Mouse (Mus musculus): ENCODE data around the gene Agap1.
A peak's percentile ranks its signal among the peaks of the same experiment; 100 is the strongest.

Agap1 gene

DNA sequence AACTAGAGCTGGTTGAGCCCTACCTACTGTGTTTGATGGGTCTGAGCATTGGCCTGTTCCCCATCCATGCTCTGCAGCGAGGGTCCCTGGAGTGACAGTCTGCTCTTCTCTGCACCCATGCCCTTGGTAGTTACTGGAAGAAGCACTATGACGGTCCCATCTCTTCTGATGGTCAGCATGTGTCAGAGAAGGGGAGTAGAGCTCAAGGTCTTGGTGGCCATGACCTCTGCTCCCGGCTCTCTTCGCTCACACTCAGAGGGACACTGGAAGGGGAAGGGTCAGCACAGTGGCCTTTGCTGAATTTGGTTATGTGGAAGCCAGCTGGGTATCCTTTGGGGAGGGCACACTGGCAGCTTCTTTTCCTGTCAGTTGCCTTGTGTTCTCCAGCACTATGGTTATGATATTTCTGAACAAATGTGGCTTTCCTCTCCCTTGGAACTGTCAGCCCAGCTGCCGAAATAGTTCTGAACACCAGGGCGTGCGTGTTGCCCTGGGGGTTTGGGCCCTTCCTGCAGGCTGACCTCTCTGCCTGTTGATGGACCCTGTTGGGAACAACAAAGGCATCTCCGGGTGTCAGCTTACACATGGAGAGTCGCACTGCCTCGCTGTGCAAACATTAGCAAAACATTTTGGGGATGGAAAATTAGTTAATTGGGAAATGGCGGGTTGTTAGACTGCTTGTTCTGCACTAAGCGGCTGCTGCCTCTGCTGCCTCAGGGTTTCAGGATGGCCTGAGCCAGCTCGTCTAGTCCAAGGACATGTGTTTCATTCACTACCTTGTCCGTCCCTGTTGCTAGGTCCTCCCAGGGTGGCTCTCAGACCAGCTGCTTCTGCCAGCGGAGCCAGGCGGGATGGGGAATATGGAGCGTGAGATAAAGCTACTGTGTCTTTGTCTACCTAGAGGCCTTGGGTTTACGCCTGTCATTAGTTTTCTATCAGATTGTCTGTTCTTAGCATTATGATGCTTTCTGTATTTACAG, 93.2 kb downstream of the Agap1 start:
- DNase-seq: no peak

DNA sequence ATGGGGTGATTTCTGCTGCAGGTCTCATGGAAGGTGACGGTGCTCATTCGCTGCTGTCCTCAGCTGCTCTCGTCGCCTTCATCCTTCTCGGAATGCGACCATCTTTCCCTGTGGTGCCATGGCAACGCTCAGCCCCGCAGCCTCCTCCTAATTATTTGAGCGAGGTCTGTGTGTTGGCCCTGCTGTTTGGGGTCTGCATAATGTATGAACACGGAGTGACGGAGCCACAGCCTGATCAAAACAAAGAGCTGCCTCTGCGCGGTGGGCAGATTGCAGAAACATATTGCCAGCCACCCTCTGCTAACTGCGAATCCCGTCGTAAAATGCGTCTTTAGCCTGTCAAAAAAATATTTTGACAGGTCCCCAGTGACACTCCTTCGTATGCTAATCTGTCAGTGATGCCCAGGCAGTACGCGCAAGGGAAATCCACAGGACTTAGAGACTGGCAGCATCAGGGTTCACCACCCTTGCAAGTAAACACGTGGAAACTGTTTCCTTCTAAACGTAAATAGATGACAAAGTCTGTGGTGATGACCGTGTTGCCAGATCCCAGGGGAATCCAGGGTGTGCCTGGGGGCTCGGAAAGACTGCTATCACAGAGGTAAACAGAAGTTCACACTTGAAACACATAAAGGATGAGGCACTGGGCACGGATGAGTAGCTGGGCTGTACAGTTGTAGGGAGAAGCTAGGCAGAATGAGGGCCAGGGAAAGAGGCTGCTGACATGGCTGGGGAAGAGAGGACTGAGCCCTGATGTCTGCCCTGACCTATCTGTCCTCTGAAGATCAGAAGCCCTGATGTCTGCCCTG, 95.7 kb downstream of the Agap1 start:
- DNase-seq: no peak

DNA sequence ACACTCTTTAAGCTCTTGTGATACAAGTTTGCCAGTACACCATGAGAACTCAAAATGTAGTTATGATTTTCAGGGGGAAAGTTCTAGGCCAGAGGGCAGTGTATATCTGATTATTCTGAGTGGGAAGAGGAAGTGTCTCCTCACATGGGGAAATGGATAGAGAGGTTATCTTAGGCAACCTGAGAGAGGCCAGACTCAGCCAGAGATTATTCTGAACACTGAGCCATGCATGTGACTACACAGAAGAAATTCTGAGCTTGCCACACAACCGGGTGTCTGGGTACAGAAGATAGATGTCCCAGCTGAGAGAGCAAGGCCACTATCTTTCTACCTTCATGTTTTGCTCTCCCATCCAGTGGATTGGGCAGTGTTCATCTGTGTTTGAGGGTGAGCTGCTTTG, 97.9 kb downstream of the Agap1 start:
- DNase-seq: no peak

DNA sequence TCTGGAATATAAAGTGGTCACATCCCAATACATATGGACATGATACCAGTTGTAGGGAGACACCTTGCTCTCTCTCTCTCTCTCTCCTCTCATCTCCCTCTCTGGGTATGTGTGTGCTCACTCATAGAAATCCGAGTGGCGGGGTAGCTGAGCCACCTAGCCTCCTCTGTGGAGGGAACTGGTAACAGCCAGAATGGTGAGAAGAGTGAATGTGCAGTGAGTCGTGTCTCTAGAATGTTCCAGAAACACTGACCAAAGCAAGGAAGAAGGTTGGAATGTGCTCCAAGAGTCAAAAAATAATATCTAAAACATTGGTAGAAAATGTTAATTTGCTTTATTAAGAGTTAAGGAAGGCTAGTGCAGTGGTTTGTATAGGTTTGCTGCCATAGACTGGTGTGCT, 99.2 kb downstream of the Agap1 start:
- no peak for DNase-seq

DNA sequence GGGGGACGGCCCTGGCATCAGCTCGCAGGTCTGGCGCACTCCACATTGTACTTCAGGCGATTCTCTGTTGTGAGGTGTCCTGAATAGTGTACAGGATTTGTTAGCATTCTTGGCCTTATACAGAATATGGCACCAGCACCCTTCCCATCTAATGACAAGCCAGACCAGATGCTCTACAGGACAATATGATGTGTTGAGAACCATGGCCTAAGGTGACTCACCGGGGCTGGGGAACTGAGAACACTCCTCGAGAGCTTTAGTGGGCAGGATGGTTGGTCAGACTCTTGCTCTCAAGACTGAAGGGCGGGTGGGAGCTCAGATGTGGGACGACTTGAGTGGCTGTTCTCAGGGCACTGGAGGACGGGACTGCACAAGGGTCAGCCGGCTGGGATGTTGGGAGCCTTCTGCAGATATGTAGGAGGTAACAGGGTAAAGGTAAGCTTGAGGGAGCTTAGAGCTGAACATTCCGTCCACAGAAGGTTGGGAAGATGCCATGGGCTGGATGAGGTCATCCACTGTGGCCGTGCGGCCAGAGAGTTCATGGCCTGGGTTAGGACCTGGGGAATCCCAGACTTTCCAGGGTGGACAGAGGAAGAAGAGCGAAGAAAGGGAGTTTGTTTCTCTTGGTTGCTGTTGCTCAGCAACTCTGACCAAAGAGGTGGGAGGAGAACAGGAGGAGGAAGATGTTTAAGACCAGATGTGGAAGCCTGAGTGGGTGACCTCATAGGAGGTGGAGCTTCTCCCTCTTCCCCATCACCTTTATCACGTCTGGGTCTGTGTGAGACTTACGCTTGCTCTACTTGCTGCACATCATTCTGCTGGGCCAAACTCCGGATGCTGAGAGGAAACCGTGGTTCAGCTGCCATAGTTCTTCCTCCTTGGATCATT, 100.6 kb downstream of the Agap1 start:
- peak; percentile 49 for DNase-seq

DNA sequence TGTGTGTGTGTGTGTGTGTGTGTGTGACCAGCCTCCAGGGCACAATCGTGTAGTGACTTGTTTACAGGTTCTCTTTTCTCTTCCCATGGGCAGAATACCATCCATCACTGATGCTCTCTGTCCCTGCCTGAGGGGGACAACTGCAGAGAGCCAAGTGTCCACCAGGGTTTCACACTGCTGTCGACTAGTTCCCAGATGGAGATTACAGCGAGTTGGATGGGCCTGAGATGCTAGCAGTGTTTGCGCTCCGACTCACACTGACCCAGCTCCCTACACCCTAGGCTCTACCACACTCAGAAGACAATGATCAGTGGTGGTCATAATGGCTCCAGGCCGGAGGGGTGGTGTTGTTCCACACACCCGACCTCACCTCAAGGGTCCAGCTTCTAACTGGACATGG, 101.4 kb downstream of the Agap1 start:
- DNase-seq: no peak

DNA sequence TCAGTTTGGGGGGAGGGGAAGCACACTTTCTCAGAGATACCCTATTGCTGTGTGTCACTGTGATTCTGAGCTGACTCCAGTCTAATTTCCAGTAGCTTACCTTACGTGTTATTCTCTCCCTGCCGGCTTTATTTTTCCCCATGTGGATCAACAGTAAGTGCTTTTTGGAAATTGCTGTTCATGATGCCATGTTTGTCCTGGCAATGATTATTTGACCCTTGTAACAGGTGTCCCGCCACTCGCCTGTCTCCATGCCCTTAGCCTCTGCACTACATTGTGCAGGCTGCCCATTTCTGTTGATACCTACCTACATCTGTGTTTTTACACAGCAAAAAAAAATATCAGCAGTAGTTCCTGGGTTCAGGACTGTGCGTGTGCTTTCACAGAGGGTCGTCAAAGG, 102.8 kb downstream of the Agap1 start:
- no peak for DNase-seq

DNA sequence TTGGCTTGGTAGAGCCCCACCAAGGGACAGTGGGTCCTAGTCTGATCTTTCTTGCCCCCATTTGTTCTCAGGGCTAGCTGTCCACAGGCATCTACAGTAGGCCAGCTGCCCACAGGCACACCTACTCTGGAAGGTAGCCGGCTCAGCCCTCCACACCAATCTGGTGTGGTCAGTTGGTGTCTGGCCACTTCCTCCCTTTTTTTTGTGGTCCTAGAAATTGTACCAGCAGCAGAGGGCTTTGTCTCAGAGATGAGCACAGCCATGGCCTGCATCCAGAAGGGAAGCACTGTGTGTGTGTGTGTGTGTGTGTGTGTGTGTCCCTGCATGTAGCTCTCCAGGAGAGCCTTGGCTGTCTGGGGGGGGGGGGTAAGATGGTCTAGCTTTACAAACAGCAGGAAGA, 103.5 kb downstream of the Agap1 start:
- peak; percentile 67 for DNase-seq

DNA sequence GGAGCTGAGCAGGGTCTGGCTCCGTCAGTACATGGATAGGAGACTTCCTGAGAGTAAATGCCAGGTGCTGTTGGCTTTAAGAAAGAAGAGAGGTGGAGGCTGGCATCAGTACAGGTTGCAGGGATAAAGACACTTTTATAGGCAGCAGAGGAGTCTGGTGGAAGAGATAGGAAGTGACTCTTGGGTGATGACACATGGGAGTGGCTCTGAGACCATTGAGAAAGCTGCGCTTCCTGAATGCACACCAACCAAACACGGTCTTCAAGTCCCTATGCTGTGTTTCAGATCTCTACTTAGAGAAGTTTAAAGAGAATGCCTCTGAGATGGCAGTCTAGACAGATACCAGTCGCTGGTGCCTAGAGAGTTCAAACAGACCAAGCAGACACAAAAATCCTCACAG, 108.8 kb downstream of the Agap1 start:
- no peak for DNase-seq

DNA sequence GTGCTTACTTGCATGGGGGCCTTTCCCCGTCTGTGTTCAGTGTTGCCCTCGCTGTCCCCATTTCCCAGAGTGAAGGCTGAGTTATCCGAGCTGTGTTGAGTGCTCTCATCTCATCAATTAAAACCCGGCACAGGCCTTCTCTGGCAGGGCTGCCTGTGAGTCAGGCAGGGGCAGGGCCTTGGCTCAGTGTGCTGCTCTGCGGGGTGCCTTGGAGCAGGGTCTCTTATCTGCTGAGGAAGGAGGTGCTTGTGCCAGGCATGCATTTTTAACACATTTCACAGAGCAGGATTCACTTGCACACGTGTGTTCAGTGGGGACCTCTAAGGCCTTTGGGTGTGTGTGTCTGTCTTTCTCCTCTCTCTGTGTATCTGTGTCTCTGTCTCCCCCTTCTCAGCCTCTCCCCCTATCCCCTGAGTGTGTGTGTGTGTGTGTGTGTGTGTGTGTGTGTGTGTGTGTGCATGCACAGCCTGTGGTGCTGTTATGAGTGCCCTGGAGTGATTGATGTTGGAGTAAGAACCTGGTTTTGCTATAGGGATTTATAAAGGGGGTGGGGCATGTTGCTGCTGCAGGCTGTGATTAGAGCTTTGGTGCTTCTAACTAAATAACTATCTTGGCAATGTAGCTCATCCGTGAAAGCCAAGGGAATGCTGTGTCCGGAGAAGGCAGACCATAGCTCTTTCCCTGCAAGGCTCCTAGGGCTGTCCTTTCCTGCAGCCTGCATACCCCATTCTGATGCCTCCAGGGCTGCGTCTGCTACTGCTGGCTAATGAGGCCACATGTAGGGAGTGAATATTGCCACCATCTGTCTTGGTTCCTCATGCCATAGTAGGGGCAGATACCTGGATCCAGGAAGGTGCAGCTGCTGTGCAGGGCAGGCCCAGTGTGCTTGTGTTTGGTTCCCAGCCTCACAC, 112.2 kb downstream of the Agap1 start:
- DNase-seq: no peak

DNA sequence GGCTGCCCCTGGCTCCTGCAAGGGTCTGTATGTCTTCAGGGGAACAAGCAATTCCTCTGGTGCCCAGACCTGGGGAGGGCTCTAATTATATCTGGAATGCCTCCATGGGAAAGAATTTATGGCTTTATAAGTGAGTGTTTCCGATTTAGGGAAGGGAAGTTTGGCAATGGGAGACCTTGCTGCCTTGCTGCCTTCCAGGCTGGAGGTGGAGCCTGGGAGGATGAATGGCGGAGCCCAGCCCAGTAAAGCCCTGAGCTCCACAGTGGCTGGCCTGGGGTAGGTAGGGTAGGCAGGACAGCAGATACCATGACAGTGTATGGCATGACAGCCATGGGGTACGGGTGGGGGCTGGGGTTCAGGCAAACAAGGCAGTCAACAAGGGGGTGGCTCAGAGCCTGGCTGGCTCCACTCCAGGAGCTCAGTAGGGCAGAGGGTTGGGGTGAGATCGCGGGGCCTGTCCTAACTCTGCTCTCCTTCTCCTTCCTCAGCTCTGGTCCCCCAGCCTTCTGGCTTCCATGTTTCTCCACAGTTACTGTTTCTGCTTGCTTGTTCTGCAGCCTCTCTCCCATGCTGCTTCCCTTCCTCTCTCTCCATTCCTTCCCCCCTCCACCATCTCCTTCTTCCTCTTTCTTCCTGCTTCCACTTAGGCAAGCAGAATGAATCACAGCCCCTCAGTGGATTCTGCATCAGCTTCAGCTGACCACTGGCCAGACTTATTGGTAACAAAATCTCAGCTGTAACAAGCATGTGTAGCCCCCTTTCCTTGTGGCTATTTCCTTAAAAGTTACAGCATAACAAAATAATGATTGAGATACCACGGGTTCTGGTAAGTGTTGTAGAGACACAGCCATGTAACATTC, 114.2 kb downstream of the Agap1 start:
- peak; percentile 35 for DNase-seq

DNA sequence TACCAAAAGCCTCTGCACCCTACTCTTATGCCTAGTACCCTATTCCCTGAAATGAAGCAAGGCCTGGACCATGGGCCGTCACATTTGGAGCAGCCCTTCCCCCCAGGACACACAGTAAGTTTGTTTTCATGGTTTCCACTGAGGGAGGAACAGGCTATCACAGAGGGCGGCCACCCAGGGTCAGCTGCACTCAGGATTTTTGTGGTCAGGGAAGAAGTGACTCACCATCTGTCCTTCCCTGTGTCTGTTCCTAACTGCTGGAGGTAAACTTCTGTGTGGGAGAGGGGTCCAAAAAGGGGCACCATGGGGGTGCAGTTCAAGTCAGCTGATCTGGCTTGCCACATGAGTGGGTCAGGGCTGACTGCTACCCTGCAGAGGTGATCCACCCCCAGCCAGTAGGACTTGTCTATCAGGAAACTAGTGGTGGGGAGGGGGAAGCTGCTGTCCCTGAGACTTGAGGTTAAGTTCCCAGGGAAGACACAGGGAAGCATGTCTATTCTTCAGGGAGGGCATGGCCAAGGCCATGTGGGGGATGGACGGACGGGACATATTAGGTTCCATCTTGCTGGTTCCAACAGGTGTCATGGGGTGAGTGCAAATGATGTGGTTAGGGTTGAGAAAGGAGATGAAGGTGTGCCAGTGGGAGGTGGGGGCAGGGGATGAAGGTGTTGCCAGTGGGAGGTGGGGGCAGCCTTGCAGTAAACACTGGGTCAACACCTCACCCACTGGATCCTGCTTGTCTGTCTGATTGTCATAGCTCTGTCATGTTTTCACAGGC, 116.1 kb downstream of the Agap1 start:
- DNase-seq: peak; percentile 56

DNA sequence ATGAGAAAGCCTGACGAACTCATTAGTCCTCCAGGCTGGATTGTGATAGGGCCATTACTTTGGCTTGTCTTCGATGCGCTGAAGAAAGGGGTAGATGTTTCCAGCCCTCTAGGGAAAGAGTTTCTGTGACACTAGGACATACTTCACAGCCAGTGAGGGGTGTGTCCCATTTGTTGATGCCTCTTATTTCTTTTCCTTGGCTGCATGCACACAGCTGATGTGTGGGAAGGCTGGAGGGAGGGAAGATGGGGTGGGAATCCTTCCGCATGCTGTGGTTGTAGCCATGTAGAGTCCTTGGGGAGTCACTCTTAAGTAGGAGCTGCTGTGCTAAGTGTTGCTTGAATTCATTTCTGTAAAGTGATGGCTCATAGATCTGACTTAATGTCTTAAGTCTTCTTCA, 118.9 kb downstream of the Agap1 start:
- DNase-seq: no peak

DNA sequence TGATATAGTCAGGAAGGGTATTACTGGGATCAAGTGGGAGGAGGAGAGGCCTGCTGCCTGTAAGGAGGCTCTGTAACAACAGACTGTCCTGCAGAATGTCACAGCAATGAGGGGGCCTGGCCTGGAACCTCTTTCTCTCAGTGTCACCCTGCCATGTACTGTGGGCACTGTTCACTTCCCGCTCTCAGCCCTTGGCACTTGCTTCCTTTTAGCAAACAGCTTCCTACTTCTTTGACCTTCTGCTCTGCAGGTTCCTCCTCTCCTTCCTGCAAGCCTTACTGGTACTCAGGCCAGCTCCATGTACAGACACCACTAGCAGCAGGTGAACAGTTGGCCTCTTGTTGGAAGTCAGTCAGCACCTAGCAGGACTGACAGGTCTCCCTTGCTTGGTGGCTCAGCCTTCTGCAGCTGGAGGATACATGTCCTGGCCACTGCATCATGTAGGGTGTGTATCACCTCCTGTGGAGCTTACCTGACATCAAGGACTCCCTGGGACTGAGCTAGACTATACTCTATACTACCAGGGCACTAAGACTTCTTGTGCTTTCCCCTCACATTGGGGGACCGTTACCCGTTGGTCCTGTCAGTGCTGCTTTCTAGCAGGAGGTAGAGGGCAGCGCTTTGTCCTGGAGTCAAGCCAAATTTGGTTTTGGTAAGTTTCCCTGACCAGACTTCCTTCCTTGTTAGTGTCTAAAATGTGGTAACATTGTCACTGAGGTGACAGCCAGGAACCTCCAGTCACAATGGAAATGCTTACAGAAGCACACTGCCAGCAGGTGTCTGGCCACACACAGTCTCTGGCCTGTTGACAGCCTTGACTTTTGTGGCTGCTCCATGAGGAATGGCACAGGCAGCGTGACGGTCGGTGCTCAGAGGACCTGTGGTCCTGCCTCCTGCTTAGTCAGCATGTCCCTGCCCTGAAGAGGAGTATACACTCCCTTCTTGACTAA, 120.6 kb downstream of the Agap1 start:
- no peak for DNase-seq

DNA sequence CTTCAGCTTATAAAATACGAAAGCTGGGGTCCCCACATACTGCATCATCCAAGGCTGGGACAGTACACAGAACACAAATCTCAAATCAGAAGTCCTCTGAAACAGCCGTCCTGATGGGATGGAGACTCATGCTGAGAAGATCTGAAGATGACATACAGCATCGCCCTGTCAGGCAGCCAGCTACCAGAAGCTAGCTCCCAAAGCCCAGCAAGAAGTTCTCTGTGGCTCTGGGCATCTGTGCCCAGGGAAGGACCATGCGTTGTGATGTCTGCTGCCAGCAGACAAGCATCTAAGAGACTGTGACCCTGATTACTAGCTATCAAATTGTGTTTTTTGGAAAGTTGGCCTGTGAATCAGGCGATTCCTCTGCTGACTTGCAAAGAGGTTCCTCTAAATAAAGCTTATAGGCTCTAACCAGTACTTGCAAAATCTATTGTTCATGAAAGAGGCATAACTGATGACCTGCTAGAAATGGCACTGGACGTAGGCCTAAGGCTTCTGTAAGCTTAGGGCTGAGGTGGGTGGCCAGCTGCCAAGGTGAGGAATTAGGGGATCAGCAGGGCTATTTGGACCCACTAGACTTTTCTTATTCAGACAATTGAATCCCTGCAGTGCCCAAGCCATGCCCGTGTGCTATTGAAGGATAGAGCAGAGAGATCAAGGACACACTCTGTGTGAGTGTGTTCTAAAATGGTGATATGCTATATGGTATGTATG, 121.7 kb downstream of the Agap1 start:
- DNase-seq: no peak

DNA sequence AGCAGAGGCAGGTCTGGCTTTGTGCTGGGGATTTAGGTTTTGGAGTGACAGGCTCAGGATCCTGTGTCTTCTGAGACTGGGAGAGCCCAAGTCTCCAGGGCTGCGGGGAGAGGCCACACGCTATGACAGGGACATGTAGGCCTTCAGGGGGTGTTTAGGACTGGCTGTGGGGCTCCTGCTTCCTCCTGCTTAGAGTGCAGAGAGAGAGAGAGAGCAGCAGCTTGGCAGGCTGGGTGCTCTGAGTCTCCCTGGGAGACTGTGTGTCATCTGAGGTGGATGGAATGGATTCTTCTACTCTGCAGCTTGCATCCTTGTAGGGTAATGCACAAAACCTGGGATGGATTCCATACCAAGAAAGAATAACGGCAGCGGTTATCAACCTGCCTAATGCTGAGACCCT, 122.4 kb downstream of the Agap1 start:
- DNase-seq: peak; percentile 55

DNA sequence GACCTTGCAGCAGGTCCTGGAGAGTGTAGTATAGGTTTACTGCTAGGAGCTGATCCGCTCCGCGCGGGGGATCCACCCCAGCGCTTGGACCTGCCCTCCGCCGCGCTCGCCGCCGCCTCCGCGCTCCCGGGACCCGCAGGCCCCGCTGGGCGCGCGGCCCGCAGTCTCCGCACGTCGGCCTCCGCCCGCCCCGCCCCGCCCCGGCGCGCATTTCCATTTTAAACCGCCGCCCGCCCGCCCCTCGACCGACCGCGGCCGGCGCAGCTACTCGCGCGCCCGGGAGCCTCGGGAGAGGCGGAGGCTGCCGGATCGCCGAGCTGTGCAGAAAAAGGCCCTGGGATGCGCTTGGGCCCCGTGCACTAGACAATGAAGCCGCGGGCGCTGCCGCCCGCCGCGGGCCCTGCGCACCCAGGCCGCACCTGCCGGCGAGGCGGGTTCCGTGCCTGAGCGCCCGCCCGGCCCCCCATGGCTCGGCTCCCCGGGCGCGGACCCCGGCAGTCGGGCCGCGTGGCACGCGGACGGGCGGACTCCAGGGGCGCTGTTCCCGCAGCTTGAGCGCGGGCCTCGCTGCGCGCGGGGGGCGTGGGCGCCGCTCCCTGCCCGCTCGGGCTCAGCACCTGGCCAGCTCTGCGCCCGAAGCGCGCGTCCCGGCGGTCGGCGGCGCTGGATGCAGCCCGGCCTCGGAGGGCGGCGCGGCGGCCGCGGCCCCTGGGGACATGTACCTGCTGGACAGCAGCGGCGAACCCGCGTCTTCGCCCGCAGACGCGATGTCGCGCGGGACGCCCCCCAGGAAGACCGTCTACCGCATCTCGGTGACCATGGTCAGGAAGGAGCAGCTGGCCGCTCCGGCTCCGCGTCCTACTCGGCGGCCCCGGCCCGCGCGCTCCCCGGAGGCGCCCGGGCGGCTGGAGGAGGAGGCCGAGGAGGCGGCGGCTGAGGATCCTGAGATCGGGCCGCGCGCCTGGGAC, 125.7 kb downstream of the Agap1 start:
- DNase-seq: peak; percentile 89
